Mouse (Mus musculus) retina, postnatal 7 days (tissue): ENCODE measurements at regions not wholly inside any gene's neighbourhood (a gene's known extent, or its start where the extent isn't known, plus 50 kb on each side); places are given as distances from the start of the nearest gene placed in this dataset.

Source experiments
- DNase-seq: peaks from one replicate; pipeline ENCODE4 v3.0.0-alpha.2; 2012; ENCODE audit warnings: low read depth, low spot score

DNA sequence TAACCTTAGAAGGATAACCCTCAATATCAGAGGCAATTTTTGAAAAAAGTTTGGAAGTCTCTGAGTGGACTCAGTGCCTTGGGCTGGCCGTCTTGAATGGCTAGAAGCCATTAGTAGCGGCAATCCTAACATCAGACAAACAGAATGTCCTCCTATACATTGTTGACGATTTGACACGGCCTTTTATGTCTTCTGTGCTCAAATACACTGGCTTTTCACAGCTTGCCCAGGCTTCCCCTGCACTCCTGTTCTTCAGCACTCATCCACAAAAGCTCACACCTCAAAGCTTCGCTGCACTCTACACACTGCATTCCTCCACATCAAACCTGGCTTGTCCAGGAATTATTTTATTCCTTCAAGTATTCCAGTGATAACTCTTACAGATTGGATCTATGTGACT is 186.5 kb upstream of the Tenm3 start:
- no peak for DNase-seq

DNA sequence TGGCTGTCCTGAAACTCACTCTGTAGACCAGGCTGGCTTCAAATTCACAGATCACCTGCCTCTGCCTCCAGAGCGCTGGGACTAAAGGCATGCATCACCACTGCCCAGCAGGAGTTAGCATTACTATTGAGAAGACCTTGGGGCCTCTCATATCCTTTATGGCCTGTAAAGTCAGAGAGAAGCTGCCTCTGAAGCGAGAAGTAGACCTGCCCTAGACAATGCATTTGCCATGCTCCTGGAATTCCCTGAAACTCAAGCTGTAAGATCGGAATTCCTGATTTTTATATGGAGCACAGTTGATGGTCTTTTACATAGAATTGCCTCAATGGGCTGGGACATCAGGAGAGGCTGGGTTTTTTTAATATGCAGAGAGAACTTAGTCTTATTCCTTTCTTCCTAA is 174.0 kb upstream of the Tenm3 start:
- DNase-seq, result no peak

DNA sequence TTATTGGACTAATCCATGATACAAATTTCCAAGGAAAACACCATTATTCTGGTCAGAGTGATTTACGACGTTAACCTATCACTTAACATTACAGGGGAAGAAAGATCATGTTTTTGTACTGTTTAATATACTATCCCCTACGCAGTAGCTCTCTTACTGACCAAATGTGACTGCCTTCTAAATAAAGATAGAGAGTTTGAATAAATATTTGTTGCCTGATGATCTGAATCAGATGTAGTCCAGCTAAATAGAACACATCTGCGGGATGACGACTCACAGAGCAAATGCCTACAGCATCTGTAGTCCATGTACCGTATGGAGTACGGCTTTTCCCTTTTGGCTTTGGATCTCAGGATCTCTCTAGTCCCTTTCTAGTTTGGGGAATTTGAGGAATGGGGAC is 171.9 kb upstream of the Tenm3 start:
- no peak for DNase-seq

DNA sequence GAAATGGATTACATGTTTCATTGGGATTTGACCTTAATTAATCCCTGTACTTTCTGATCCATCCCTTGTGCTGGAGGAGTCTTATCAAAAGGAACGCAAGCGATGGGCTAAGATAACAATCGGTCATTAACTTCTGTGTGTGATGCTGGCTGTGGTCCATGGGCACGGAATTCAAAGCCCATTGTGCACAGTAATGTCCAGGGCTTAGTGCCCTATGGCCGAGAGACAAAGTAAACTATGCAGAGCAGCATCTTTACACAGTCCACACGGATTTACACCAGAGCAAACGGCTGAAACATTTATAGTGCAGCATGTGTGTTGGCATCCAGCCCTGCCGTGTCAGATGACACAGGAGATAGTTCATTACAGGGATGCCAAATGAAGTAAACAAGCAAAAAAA is 171.4 kb upstream of the Tenm3 start:
- no peak for DNase-seq

DNA sequence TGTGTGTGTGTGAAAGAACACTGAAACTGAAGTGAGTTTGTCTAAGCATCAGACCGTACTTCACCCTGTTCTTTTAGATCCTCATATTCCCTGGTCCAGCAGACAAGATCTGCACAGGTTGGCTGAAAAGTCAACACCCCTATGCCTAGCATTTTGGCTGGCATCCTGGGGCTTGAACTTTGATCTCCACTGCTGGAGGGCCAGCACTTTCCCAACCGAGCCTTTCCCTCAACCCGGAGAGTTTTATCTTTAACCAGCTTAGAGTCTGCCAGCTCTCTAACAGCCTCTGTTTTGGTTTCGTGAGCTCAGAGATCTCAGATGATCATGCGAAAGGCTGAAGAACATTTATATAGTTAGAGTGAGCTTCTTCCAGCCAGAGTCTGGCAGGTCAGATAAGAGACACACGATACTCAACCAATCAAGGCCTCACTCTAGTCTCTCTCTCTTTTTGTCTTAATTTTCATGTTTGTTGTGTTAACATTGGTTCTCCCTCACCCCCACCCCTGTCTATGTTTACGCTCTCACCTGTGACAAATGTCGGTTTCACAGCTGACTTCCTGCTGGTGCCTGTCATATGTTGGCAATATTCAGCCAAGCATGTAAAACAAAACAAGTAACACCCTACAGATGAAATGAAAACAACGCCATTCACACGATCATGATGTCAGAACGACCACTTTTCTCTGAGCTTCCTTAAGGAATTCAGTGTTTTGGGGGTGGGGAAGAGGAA is 162.7 kb upstream of the Tenm3 start:
- DNase-seq, result no peak

DNA sequence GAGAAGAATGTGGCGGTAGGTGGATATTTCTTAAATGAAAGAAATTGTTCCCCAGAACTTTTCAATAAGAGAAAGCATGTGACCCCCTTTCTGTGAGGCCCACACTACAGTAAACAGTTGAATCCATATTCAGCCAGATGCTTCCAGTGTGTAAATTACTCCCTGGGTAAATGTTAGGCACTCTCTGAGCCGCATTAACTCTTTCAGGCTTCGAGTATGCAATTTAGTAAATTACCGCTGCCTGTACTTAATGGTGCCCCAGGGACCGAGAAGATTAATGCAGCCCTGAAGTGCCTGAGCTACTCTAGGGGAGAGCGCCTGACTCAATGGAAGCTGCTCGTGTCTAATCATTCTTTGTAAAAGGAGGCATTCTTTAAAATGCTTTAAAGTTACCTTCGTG is 137.9 kb upstream of the Tenm3 start:
- no peak for DNase-seq

DNA sequence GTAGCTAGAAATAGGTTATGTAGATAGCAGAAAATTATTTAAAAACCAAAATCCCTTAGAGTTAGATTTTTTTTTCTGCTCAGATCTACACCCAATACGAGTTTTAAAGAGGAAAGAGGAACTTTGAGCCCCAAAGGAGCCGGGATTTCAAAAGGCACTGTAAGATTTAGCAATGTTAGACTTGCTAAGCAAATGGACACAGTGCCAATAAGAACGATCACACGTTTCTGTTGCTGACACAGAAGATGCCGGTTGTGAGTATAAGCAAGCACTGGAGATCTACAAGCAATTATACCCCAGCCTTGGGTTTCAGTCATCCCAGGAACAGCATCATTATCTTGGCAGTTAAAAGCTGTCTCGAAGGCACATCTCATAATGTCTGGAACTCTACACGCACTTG is 137.0 kb upstream of the Tenm3 start:
- DNase-seq, result no peak

DNA sequence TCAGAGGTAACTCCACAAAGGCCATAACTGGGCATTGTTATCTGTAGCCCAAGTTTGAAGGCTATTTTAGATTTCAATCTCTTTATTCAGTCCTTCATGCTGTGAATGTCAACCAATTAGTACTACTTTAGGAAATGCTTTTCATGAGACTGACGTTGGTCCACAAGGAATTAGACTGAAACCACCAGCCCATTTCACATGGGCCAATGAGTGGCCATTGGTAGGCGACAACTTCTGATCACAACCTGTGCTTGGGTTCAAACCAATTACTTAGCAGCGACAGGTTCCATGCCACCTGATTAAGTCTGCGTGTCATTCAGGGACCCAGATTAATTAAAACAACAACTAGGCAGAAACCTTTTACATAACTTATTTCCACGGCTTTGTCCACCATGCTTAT is 126.9 kb upstream of the Tenm3 start:
- DNase-seq, result no peak

DNA sequence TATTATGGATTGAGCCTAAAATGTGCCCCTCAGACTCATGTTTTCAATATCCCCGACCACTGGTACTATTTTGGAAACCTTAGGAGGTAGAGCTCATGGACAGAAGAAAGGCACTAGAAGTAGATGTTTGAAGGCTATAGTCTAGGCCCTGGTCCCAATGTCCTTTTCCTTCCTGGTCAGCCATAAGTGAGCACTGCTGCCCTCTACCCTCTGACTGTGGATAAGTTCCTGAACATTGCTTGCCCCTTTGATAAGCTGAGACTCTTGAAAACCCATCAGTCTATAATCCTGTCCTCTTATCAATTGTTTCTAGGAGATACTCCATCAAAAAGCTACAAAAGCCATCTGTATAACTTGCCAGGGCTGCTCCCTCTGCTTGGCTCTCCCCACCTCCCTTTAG is 121.2 kb upstream of the Tenm3 start:
- DNase-seq, result no peak

DNA sequence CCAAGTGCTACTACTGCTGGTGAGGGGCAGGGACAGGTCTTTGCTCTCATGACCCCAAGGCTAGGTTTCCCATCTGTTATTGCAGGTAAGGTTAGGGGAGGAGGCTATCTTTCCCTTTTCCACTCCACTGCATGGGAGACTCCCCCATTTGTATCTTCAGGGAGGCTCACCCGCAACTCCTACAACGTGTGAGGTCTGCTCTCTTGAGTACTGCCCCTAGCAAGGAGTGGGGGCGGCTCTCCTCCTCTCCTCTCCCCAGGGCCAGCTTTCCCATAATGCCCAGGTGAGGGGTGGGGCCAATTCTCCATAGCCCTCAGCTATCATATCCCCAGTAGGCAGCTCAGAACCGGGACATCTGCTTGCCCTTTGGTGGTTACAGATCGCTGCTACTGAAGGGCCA is 113.9 kb upstream of the Tenm3 start:
- no peak for DNase-seq

DNA sequence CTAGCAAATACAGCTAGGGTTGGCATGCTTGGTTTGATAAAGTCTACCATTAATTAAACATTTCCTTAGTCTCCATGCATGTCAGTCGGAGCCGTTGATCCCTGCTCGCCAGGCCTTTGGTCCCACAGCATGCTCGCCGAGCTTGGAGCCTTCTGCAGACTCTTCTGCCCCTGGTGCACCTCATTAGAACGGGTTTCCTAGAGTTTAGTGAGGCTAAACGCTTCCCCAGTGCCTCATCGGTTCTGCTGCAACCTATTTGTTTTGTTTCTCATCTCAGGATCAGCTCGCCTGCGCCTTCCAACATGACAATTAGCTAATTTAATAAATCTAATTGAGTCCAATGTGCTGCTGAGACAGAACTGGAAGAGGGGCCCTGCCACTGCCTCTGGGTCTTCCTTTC is 107.7 kb upstream of the Tenm3 start:
- DNase-seq, result no peak

DNA sequence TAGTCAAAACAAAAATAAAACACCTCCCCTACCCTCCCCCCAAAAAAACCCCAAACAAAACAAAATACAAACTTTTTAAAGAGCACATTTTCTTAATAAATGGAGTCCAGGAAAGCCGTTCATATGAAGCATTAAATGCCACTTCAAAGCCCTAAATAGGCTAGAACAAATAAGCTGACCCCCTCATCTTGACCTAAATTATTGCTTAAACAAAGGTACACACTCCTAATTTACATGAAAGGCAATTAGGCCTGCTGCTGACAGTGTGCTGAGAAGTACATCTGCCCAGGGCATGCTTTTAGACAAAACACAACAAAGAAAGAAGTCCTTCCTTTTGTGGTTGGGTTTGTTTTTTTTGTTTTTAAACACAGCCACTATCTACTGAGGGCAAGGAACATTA is 100.4 kb upstream of the Tenm3 start:
- no peak for DNase-seq

DNA sequence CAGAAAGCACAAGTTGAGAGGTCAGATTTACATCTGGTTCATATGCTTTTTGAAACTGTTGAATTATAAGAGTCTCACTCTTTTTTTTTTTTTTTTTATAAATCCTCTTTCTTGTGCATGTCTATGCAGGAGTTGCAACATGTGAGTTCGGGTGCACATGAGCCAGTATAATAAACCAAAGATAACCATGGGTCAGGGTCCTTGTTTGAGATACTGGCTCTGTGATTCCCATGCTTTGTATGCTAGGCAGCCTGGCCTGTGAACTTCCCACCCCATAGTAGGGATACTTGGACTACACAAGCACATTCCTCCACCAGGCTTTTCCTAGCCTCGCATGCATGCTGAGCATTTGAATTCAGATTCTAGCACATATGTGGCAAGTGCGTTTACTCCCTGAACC is 93.4 kb upstream of the Tenm3 start:
- no peak for DNase-seq

DNA sequence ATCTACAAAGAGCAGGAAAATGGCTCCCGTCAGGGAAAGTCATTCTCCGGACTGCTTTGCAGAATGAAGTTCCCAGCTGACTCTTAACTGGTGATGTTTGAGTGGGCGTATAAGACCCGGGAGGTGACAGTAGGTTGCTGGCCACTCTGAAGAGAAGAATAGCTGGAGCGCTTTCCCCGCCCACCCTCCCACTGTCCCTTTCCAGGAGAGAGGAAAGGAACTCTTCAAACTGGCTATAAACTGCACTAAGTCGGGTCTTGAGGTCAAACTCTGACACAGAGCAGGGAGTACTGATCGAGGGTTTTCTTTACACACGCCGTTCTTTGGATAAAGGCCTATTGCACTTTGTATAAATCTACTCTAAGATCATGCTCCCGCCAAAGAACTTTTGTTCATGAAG is 83.4 kb upstream of the Tenm3 start:
- no peak for DNase-seq

DNA sequence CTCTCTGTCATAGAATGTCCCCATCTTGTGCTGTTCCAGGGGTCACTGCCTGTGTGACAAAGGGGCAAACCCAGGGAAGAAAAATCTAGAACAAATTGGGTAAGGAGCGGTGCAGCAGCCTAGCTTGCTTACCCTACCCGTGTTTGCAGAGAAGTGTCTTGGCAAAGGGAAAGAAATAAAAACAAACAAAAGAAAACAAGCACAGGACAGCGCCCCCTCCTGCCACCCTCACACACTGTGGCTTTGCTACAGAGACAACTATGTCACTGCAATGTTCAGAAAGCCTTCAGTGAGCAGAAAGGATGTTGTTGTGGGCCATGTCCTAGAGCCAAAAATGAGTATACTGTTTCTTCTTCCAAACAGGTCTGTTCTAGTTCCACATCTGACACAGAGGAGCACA is 71.5 kb upstream of the Tenm3 start:
- DNase-seq, result no peak

DNA sequence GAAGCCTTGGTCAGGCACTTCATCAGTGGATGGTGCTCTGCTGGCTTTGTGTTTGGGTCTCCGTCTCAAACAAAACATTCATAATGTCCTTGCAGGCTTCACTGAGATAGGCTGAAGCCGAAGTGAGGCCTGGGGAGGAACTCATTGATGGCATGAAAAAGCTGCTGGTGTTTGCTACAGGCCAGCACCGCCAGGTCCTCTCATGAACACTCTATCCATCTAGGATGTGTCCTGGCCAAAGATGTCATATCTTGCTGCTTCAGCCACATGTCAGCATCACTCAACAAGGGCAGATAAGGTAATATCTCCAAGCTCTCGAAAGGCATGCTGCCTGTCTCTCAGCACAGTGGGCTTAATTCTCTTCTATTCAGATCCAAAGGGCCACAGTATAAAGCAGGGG is 69.1 kb upstream of the Tenm3 start:
- DNase-seq, result no peak

DNA sequence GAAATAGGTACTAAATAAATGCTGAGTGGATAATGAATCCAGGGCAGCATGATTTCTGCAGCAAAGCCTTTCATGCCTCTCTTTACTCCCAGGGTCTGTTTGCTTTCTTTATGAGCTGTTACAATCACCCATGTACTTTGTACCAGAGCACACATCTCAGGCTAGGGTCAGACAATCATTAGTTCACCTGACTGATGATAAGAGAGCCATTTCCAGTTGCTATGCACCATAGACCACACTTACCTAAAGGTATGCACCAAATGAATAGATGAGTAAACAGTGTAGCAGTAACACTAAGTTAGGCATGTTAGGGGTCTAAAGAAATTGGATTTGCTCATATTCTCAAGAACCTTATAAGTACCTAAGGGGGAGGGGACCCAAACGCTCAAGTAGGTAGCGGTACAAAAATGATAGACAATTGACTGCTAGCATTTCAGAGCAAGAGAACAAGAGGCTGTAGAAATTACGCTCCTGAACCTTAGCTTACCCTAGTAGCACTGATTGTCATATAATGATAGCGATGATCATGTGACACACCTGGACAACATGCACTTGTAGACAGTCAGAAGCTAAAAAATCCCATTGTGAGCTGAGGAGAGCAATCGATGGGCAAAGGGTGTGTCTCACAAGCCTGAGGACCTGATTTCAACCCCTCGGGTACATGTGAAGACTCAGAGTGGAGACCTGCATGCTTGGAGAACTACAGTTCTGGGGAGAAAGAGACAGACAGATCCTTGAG is 58.1 kb upstream of the Tenm3 start:
- no peak for DNase-seq

DNA sequence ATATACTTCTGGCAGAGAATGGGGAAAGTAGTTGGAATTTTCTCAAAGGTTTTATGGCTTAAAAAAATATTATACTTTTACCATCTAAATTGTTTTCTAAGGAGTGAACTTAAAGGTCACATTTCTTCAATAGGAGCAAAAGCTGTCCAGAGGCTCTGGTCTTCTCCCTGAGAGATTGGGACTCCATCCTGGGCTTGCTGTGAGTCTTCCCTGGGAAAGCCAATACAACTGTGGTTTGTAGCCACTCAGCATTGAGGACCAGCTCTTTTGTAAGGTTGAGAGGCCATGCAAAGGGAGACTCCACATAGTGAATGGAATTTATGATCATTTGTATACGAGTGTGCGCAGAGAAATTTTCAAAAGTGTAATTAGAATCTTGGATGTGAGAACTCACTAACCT is 52.9 kb upstream of the Tenm3 start:
- DNase-seq, result no peak

DNA sequence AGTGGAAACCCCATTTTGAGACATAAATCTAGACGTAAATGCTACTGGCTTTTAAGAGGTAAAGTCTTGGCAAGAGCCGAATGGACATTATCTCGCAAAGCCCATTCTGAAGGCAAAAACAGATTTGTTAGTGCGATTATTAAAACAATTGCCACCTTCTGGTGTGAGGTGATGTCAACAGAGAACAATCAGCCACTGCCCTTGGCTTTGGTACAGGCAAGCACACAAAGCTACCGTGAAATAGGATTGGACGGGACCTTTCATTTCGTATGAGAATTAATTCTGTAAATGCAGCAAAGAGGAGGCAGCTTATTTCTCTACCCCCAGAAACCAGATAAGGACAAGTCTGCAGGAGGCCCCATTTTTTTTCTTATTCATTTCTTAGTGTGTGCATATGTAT is 52.5 kb upstream of the Tenm3 start:
- no peak for DNase-seq

DNA sequence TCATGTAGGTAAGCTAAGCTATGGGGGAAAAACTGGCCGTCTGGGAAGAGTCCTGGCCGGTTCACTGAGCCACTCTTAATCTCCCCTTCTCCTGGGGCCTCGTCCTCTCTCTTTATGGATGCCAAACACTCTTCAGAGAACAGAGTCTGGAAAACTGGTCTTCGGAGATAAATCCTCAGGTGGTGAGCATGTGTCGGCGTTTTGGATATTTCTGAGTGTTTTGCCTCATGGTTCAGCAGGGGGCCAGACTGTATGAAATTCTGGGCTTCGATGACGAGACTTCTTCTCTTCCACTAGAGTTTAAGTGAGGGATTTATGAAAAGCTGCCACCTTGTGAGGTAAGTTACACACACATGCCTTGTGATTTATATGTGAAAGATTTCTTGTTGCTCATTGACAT is 51.8 kb upstream of the Tenm3 start:
- DNase-seq, result no peak
